Mouse (Mus musculus) C3H10T1/2 (cell line): ENCODE data around the gene Gpd1l. TPM values are rescaled to one million over a fixed set of nuclear protein-coding genes. Genes with fewer than 3 reads are reported as not detected.

Experiments
- polyA plus RNA-seq, 2 experiments: library from polyadenylated mRNA; unstranded; fragments of >200 nt; fragmentation: generic; extraction: Trizol; gene quantifications; one replicate each; pipeline ENCODE4 v1.2.1; 2012; ENCODE audit warnings: missing spikeins in 2 of 2

Gpd1l gene
- polyA plus RNA-seq = 1 to 10 TPM; 3.3 to 8.1 TPM

DNA sequence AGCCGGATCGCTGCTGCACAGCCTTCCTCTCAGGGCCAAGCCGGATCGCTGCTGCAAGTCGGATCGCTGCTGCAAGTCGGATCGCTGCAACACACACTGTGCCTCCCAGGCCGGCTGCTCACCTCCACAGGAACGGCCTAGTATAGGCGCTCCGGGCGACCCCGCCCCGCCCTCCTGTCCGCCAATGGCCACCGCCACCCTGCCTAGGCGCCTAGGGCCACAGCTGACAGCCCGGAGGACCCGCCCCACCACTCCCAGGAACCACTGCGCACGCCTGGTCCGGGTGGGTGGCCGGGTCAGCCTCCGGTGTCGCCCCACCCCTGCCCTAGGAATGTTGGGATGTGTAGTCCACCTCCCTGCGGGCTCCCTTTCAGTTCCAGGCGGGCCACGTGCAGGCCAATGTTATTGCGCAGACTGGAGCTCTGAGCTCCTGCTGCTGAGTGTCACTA is at the start of gene Gpd1l:
Gene Gpd1l (minus strand): TSS at position 265 of the 449 bp plus-strand sequence.

GRCm38 (mm10) chr9:114982689-114983360 is 49.0 kb upstream of the Gpd1l start, which contains the start of gene Rps27rt:
TSS of gene Rps27rt (minus strand) at chr9:114982739.

GRCm38 (mm10) chr9:114978281-114979111 is 44.7 kb upstream of the Gpd1l start, which contains the start of gene Osbpl10:
TSS of gene Osbpl10 (plus strand) at chr9:114978569.

Other genes starting within 250 kb of the Gpd1l start
- 10 to 100 TPM in 1 of 2 experiments, 1 to 10 TPM in 1; 3.0 to 22.2 TPM for gene Dync1li1, start 245.2 kb downstream of the Gpd1l start, polyA plus RNA-seq
- gene Cmtm6, start 202.9 kb downstream of the Gpd1l start, polyA plus RNA-seq = 1 to 10 TPM in 1 of 2 experiments, under 1 TPM in 1; 0.66 to 9.0 TPM
- 10 to 100 TPM; 78.2 to 85.5 TPM for gene Cmtm7, start 152.1 kb downstream of the Gpd1l start, polyA plus RNA-seq
- gene Cmtm8, start 89.8 kb downstream of the Gpd1l start, polyA plus RNA-seq = not detected
- 1 to 10 TPM; 2.1 to 2.4 TPM for gene Osbpl10, start 44.6 kb upstream of the Gpd1l start, polyA plus RNA-seq
- gene Rps27rt, start 48.8 kb upstream of the Gpd1l start, polyA plus RNA-seq = 100 to 1,000 TPM in 1 of 2 experiments, 10 to 100 TPM in 1; 90.2 to 343 TPM